8 mouse cellular contexts compared by ENCODE assay signal in the genomic region with DNA sequence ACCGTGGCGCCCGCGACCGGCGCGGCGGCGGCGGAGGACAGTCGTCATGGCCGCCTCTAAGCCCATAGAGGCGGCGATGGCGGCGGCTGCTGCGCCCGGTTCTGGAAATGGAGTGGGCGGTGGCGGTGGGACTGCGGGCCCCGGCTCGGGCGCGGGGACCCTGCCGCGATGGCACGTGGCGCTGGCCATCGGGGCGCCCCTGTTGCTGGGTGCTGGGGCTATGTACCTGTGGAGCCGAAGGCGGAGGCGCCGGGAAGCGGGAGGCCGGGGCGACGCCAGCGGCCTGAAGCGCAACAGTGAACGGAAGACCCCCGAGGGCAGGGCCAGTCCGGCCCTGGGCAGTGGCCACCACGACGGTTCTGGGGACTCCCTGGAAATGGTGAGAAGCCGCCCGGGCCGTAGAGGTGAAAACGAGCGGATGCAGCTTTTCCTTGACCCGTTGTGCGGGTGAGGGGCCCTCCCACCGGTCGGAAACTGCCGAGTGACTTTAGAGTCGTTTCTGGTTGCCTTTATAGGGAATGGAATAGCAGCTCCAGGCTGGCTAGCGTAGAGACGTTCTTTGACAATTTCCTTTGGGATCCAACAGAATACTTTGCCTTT. TPM values are rescaled to one million over a fixed set of nuclear protein-coding genes. Genes with fewer than 3 reads are reported as not detected.
DNase-seq lines count a peak whose midpoint lies in the region; ATAC-seq and TF ChIP-seq lines count a peak whose summit lies in the region.

No protein-coding gene starts in this region.

- peak; percentile 39 for ATAC-seq in lung, embryonic 16.5 days (ENCODE audit: low read depth)
- ATAC-seq in forebrain, embryonic 14.5 days, result no peak
- ATAC-seq in stomach, postnatal 0 days (ENCODE audit: low FRiP score, low TSS enrichment), result peak; percentile 8; the same call in 1 of the 2 replicates

- H3K4me3 ChIP-seq in lung, embryonic 16.5 days (ENCODE audit: low read length), result peak overlapping the region; percentile 94
- H3K4me3 ChIP-seq in forebrain, embryonic 14.5 days (ENCODE audit: low read depth, low read length), result peak overlapping the region; percentile 99
- H3K4me3 ChIP-seq in stomach, postnatal 0 days (ENCODE audit: low read depth, low read length), result peak overlapping the region; percentile 100

- no peaks in the 10 kb centered on the region for H3K36me3 ChIP-seq in lung, embryonic 16.5 days (ENCODE audit: control insufficient read depth, insufficient read depth, low read length)
- no peaks in the 10 kb centered on the region for H3K36me3 ChIP-seq in forebrain, embryonic 14.5 days (ENCODE audit: control insufficient read depth, insufficient read depth, low read length)
- H3K36me3 ChIP-seq in stomach, postnatal 0 days (ENCODE audit: control insufficient read depth, insufficient read depth, low read length), result no peaks in the 10 kb centered on the region

- DNase-seq in adrenal gland, postnatal 14 days, result peak; percentile 62
- DNase-seq in adrenal gland, adult (ENCODE audit: inconsistent age in 2 of 2, low spot score in 1 of 2), result no peak
- DNase-seq in lung, postnatal 14 days, result no peak
- peak; percentile 5 for DNase-seq in forebrain, embryonic 14.5 days (ENCODE audit: low spot score)
- peak; percentile 33 for DNase-seq in liver
- peak; percentile 42 for DNase-seq in stomach, postnatal 0 days (ENCODE audit: low spot score)
- no peak for DNase-seq in cerebellum, adult 9-11 months

- WGBS in lung, embryonic 16.5 days, result under 1% methylated on average over 47 of the region's 59 CpGs
- under 1% methylated on average over 58 of the region's 59 CpGs for WGBS in forebrain, embryonic 14.5 days
- 0% methylated on average over 54 of the region's 59 CpGs for WGBS in stomach, postnatal 0 days

- H3K9me3 ChIP-seq in lung, embryonic 16.5 days (ENCODE audit: control insufficient read depth, low read length), result no peaks in the 10 kb centered on the region
- no peaks in the 10 kb centered on the region for H3K9me3 ChIP-seq in forebrain, embryonic 14.5 days (replicated peaks; ENCODE audit: control insufficient read depth, low read length)
- no peaks in the 10 kb centered on the region for H3K9me3 ChIP-seq in stomach, postnatal 0 days (ENCODE audit: control insufficient read depth, low read length)

- H3K9ac ChIP-seq in lung, embryonic 16.5 days (ENCODE audit: low read length), result peak overlapping the region; percentile 99
- H3K9ac ChIP-seq in forebrain, embryonic 14.5 days (ENCODE audit: low read length), result peak overlapping the region; percentile 96
- peak overlapping the region; percentile 98 for H3K9ac ChIP-seq in stomach, postnatal 0 days (ENCODE audit: low read length)

- H3K27me3 ChIP-seq in lung, embryonic 16.5 days (ENCODE audit: control insufficient read depth, insufficient read depth, low read depth, low read length), result no peaks in the 10 kb centered on the region
- H3K27me3 ChIP-seq in forebrain, embryonic 14.5 days (replicated peaks; ENCODE audit: control insufficient read depth, insufficient read depth, low read length), result no peaks in the 10 kb centered on the region
- H3K27me3 ChIP-seq in stomach, postnatal 0 days (ENCODE audit: control insufficient read depth, insufficient read depth, low read length), result no peaks in the 10 kb centered on the region

- peak overlapping the region; percentile 97 for H3K27ac ChIP-seq in lung, embryonic 16.5 days (ENCODE audit: low read length)
- peak overlapping the region; percentile 89 for H3K27ac ChIP-seq in forebrain, embryonic 14.5 days (ENCODE audit: low read depth, low read length)
- H3K27ac ChIP-seq in stomach, postnatal 0 days (replicated peaks), result peak overlapping the region; percentile 97

- H3K4me2 ChIP-seq in lung, embryonic 16.5 days (ENCODE audit: low read depth, low read length), result peak overlapping the region; percentile 76
- H3K4me2 ChIP-seq in forebrain, embryonic 14.5 days (ENCODE audit: low read length), result peak overlapping the region; percentile 86
- peak overlapping the region; percentile 77 for H3K4me2 ChIP-seq in stomach, postnatal 0 days (replicated peaks; ENCODE audit: low read depth)

- TF ChIP-seq CTCF in stomach, postnatal 0 days (IDR thresholded peaks at IDR 0.05; ENCODE audit: low read depth), result no peak

- no peak for TF ChIP-seq EP300 in stomach, postnatal 0 days (optimal IDR thresholded peaks at IDR 0.05)

- peaks cover 18% of the 10 kb centered on the region for H3K4me1 ChIP-seq in lung, embryonic 16.5 days (replicated peaks; ENCODE audit: control insufficient read depth, insufficient read depth, low read length)
- H3K4me1 ChIP-seq in forebrain, embryonic 14.5 days (ENCODE audit: control insufficient read depth, insufficient read depth, low read length), result peaks cover 15% of the 10 kb centered on the region
- H3K4me1 ChIP-seq in stomach, postnatal 0 days (replicated peaks; ENCODE audit: control insufficient read depth, insufficient read depth), result 0 out of 2 replicates have a peak, but pooled peaks cover 3% of the 10 kb centered on the region

RNA-seq across cellular contexts. Expression of a gene that starts 0.4 kb away (rescaled TPM):
- 61.4 and 66.0 TPM in 2 replicates for total RNA-seq in adrenal gland, postnatal 14 days (2021)
- 28.6 and 31.0 TPM in 2 replicates for polyA plus RNA-seq in lung, embryonic 16.5 days (2015; fragmentation: Nextera tagmentation; extraction: Ambion mirVana)
- polyA plus RNA-seq in forebrain, embryonic 14.5 days (2014; fragmentation: Nextera tagmentation; extraction: Ambion mirVana), result 58.3 and 59.8 TPM in 2 replicates
- polyA plus RNA-seq in stomach, postnatal 0 days (2015; fragmentation: Nextera tagmentation; extraction: Ambion mirVana), result 26.5 and 27.2 TPM in 2 replicates

RNA-seq across cellular contexts. Expression of a gene that starts 45.2 kb away (rescaled TPM):
- 72.4 and 79.7 TPM in 2 replicates for total RNA-seq in adrenal gland, postnatal 14 days (2021)
- 65.5 and 68.4 TPM in 2 replicates for polyA plus RNA-seq in lung, embryonic 16.5 days (2015; fragmentation: Nextera tagmentation; extraction: Ambion mirVana)
- 43.8 and 44.2 TPM in 2 replicates for polyA plus RNA-seq in forebrain, embryonic 14.5 days (2014; fragmentation: Nextera tagmentation; extraction: Ambion mirVana)
- 40.2 and 41.3 TPM in 2 replicates for polyA plus RNA-seq in stomach, postnatal 0 days (2015; fragmentation: Nextera tagmentation; extraction: Ambion mirVana)

RNA-seq across cellular contexts. Expression of a gene that starts 50.7 kb away (rescaled TPM):
- 0.11 TPM in 1 of 2 replicates, not detected in the other for total RNA-seq in adrenal gland, postnatal 14 days (2021)
- 0.06 TPM in 1 of 2 replicates, not detected in the other for polyA plus RNA-seq in lung, embryonic 16.5 days (2015; fragmentation: Nextera tagmentation; extraction: Ambion mirVana)
- not detected in 2 replicates for polyA plus RNA-seq in forebrain, embryonic 14.5 days (2014; fragmentation: Nextera tagmentation; extraction: Ambion mirVana)
- 30.4 and 31.5 TPM in 2 replicates for polyA plus RNA-seq in stomach, postnatal 0 days (2015; fragmentation: Nextera tagmentation; extraction: Ambion mirVana)

Comparison
In these comparisons a context has a peak if more than half of its experiments do, and no peak if none do; other contexts are left out.
1. DNase-seq: peak in adrenal gland, postnatal 14 days (single experiment), forebrain, embryonic 14.5 days (single experiment), liver (single experiment) and stomach, postnatal 0 days (single experiment); none in adrenal gland, adult (0 of 2), lung, postnatal 14 days (single experiment) and cerebellum, adult 9-11 months (single experiment).
2. RNA of a gene that starts 50.7 kb away (polyA plus RNA-seq): 30.4 to 31.5 TPM in stomach, postnatal 0 days; 0.06 TPM in lung, embryonic 16.5 days and not detected in forebrain, embryonic 14.5 days; every median in the first group is over 10 times any median in the second.
3. Peak in every context shown above with its lines, with median percentiles within 50 percentile points of each other: H3K27ac ChIP-seq, H3K4me2 ChIP-seq, H3K4me3 ChIP-seq and H3K9ac ChIP-seq.